Mouse (Mus musculus): ENCODE results near the gene Sgk2. TPM values are rescaled to one million over a fixed set of nuclear protein-coding genes. Genes with fewer than 3 reads are reported as not detected.

The Sgk2 gene
- polyA plus RNA-seq, 1 experiment from 2014 or later: not detected

DNA sequence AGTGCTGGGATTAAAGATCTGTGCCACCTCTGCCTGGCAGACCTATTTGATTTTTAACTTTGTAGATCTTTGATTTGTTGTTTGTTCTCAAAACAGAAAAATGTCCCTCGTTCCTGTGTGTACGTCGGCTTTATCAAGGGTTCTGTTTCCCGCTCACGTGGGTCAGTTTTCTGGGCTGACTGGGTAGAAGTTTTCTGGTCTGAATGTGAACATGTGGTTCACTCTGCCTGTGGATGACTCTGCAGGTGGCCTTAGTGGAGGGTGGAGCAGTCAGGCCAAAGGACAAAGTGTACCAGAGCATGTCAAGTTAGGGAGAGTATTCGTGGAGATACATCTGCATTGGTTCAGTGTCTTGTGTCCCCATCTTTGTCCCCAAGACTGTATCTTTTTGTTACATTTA is 2.7 kb upstream of the Sgk2 start:
- Histone ChIP-seq H3K27me3 (ENCODE audit: control insufficient read depth, insufficient read depth, low read depth, low read length) (no peaks in the 10 kb centered on the region), H3K4me3 (ENCODE audit: low read length) (no peak overlapping the region), H3K27ac (ENCODE audit: low read length) (no peak overlapping the region), H3K4me1 (replicated peaks; ENCODE audit: control insufficient read depth, insufficient read depth, low read length) (no peaks in the 10 kb centered on the region), H3K4me2 (ENCODE audit: low read depth, low read length) (no peak overlapping the region), H3K9ac (ENCODE audit: low read length) (no peak overlapping the region), H3K9me3 (ENCODE audit: control insufficient read depth, low read length) (no peaks in the 10 kb centered on the region), H3K36me3 (ENCODE audit: control insufficient read depth, insufficient read depth, low read length) (no peaks in the 10 kb centered on the region)
- 82% methylated on average over 6 of the region's 6 CpGs for WGBS
- no peak for ATAC-seq (ENCODE audit: low read depth)

DNA sequence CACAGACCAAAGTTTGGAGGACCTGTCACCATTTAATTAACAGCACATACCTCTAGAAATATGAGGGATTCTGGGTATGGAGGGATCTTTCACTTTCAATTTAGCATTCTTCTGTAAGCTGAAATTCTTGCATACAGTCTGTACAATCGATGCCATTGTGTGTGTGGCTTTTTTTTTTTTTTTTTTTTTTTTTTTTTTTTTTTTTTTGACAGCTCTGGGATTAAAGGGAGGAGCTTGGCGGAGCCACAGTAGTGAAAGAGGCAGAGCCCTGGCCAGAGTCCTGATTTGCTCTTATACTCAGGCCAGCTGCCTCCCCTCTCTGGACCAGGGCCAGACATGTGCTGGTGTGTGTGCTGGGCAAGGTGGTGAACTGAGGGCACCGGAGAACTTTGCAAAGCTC is 1.2 kb upstream of the Sgk2 start:
- Histone ChIP-seq H3K36me3 (ENCODE audit: control insufficient read depth, insufficient read depth, low read length) (no peaks in the 10 kb centered on the region), H3K4me3 (ENCODE audit: low read length) (no peak overlapping the region), H3K9ac (ENCODE audit: low read length) (no peak overlapping the region), H3K27ac (ENCODE audit: low read length) (no peak overlapping the region), H3K4me2 (ENCODE audit: low read depth, low read length) (no peak overlapping the region), H3K27me3 (ENCODE audit: control insufficient read depth, insufficient read depth, low read depth, low read length) (no peaks in the 10 kb centered on the region), H3K9me3 (ENCODE audit: control insufficient read depth, low read length) (no peaks in the 10 kb centered on the region), H3K4me1 (replicated peaks; ENCODE audit: control insufficient read depth, insufficient read depth, low read length) (no peaks in the 10 kb centered on the region)
- ATAC-seq (ENCODE audit: low read depth): peak; percentile 79
- WGBS: 35% methylated on average over 3 of the region's 3 CpGs

DNA sequence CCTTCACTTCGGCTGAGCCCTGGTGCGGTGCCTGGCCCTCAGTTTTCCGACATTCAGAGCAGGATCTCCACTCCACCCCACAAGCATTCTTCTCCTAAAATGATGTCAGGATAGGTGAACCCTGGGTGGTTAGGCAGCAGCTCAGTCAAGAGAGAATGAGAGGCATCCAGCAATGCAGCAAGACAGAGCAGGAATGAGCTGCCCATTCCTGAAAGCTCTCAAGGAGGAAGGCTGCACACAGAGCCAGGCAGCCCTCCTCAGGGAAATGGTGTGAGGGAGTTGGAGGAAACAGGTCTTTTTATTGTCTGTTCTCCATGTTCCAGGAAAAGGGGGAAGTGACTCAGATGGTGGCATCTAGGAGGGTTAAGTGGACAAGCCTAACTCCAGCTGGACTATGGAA is 366 bp upstream of the Sgk2 start:
- Histone ChIP-seq H3K4me1 (replicated peaks; ENCODE audit: control insufficient read depth, insufficient read depth, low read length) (no peaks in the 10 kb centered on the region), H3K4me2 (ENCODE audit: low read depth, low read length) (no peak overlapping the region), H3K4me3 (ENCODE audit: low read length) (no peak overlapping the region), H3K36me3 (ENCODE audit: control insufficient read depth, insufficient read depth, low read length) (no peaks in the 10 kb centered on the region), H3K27ac (ENCODE audit: low read length) (no peak overlapping the region), H3K9me3 (ENCODE audit: control insufficient read depth, low read length) (no peaks in the 10 kb centered on the region), H3K9ac (ENCODE audit: low read length) (no peak overlapping the region), H3K27me3 (ENCODE audit: control insufficient read depth, insufficient read depth, low read depth, low read length) (no peaks in the 10 kb centered on the region)
- 63% methylated on average over 3 of the region's 3 CpGs for WGBS
- ATAC-seq (ENCODE audit: low read depth): no peak

DNA sequence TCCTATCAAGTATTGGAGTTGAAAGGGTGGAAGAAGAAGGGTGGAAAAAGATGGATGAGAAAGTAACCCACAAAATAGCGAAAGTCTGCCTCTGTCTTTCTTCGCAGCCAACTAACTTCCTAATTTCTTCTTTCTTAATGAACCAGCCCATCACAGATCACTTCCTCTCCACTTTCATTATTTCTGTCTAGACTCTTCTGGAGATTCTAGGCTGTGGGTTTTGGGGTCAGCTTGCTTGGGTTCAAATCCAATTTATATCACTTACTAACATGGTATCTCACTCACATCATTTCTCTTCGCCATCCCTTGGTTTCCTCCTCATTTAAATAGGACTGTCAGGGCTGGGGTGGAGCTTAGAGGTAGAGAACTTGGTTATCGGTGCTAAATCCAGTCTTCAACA is 1.1 kb downstream of the Sgk2 start:
- Histone ChIP-seq H3K27ac (ENCODE audit: low read length) (no peak overlapping the region), H3K4me2 (ENCODE audit: low read depth, low read length) (no peak overlapping the region), H3K27me3 (ENCODE audit: control insufficient read depth, insufficient read depth, low read depth, low read length) (no peaks in the 10 kb centered on the region), H3K36me3 (ENCODE audit: control insufficient read depth, insufficient read depth, low read length) (no peaks in the 10 kb centered on the region), H3K9ac (ENCODE audit: low read length) (no peak overlapping the region), H3K9me3 (ENCODE audit: control insufficient read depth, low read length) (no peaks in the 10 kb centered on the region), H3K4me1 (replicated peaks; ENCODE audit: control insufficient read depth, insufficient read depth, low read length) (no peaks in the 10 kb centered on the region), H3K4me3 (ENCODE audit: low read length) (no peak overlapping the region)
- 79% methylated on average over 4 of the region's 4 CpGs for WGBS
- no peak for ATAC-seq (ENCODE audit: low read depth)

- Histone ChIP-seq H3K9ac (ENCODE audit: low read length) (no peak overlapping the region), H3K4me1 (replicated peaks; ENCODE audit: control insufficient read depth, insufficient read depth, low read length) (no peaks in the 10 kb centered on the region), H3K4me3 (ENCODE audit: low read length) (no peak overlapping the region), H3K27ac (ENCODE audit: low read length) (no peak overlapping the region), H3K4me2 (ENCODE audit: low read depth, low read length) (no peak overlapping the region), H3K27me3 (ENCODE audit: control insufficient read depth, insufficient read depth, low read depth, low read length) (no peaks in the 10 kb centered on the region), H3K36me3 (ENCODE audit: control insufficient read depth, insufficient read depth, low read length) (no peaks in the 10 kb centered on the region), H3K9me3 (ENCODE audit: control insufficient read depth, low read length) (no peaks in the 10 kb centered on the region)
- ATAC-seq (ENCODE audit: low read depth): 0 out of 2 replicates have a peak, but pooled peaks have one; percentile 23
- 31% methylated on average over 6 of the region's 6 CpGs for WGBS
Measured at GRCm38 (mm10) chr2:162991394-162992083, 4.4 kb downstream of the Sgk2 start.

DNA sequence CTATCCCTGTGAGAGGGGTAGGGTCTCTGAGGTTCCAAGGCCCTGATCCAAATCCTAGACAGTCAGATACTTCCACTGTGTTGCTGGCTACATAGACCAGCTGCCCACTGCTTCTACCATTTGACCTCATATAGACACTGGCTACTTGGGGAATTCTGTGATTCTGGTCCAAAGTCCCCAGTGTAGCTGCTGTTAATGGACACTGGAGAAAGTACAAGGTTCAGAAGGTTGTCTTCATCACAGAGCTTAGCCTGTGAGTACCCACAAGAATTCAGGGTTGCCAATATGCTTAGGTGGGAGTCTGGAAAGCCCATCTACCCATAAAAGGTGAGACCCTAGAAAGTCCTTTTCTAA is 4.9 kb downstream of the Sgk2 start:
- Histone ChIP-seq H3K9ac (ENCODE audit: low read length) (no peak overlapping the region), H3K27ac (ENCODE audit: low read length) (no peak overlapping the region), H3K4me1 (replicated peaks; ENCODE audit: control insufficient read depth, insufficient read depth, low read length) (no peaks in the 10 kb centered on the region), H3K4me2 (ENCODE audit: low read depth, low read length) (no peak overlapping the region), H3K9me3 (ENCODE audit: control insufficient read depth, low read length) (no peaks in the 10 kb centered on the region), H3K27me3 (ENCODE audit: control insufficient read depth, insufficient read depth, low read depth, low read length) (no peaks in the 10 kb centered on the region), H3K4me3 (ENCODE audit: low read length) (no peak overlapping the region), H3K36me3 (ENCODE audit: control insufficient read depth, insufficient read depth, low read length) (no peaks in the 10 kb centered on the region)
- ATAC-seq (ENCODE audit: low read depth): no peak

- Histone ChIP-seq H3K27ac (ENCODE audit: low read length) (no peak overlapping the region), H3K9ac (ENCODE audit: low read length) (no peak overlapping the region), H3K36me3 (ENCODE audit: control insufficient read depth, insufficient read depth, low read length) (no peaks in the 10 kb centered on the region), H3K4me2 (ENCODE audit: low read depth, low read length) (no peak overlapping the region), H3K4me1 (replicated peaks; ENCODE audit: control insufficient read depth, insufficient read depth, low read length) (no peaks in the 10 kb centered on the region), H3K27me3 (ENCODE audit: control insufficient read depth, insufficient read depth, low read depth, low read length) (no peaks in the 10 kb centered on the region), H3K9me3 (ENCODE audit: control insufficient read depth, low read length) (no peaks in the 10 kb centered on the region), H3K4me3 (ENCODE audit: low read length) (no peak overlapping the region)
- 75% methylated on average over 9 of the region's 9 CpGs for WGBS
- ATAC-seq (ENCODE audit: low read depth): no peak
Measured at GRCm38 (mm10) chr2:162993881-162994616, 6.9 kb downstream of the Sgk2 start.

DNA sequence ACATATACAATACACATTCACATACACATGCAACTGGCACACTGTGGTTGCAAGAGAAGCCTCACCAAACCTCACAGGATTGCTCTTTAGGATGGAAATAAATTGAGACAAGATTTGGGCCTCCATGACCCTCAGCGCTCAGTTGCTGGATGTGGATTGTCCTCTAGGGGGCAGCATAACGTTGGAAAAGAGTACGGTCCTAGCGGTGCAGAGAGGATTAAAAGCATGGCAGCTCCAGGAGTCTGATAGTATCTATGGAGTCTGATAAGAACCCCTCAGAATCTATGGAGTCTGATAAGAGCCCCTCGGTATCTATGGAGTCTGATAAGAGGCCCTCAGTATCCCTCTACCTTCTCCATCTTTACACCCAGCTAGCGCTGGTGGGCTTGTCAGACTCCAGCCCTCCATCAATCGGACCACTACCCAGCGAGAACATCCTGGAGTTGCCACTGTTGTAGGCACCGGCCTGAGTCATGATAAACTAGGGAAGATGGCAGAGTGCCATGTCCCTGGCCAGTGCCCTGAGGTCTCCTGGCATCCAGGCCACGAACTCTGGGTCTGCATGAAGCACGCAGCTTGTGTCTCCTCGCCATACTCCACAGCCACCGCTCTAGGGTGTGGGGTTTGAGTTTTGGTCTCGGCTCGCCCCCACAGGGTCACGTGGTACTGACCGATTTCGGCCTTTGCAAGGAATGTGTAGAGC is 11.5 kb downstream of the Sgk2 start:
- 25% methylated on average over 18 of the region's 18 CpGs for WGBS
- H3K9ac ChIP-seq (ENCODE audit: low read length): no peak overlapping the region
- peak overlapping the region; percentile 31 for H3K4me2 ChIP-seq (ENCODE audit: low read depth, low read length)
- no peaks in the 10 kb centered on the region for H3K36me3 ChIP-seq (ENCODE audit: control insufficient read depth, insufficient read depth, low read length)
- peak; percentile 79 for ATAC-seq (ENCODE audit: low read depth)
- no peak overlapping the region for H3K27ac ChIP-seq (ENCODE audit: low read length)
- no peaks in the 10 kb centered on the region for H3K27me3 ChIP-seq (ENCODE audit: control insufficient read depth, insufficient read depth, low read depth, low read length)
- no peaks in the 10 kb centered on the region for H3K4me1 ChIP-seq (replicated peaks; ENCODE audit: control insufficient read depth, insufficient read depth, low read length)
- no peaks in the 10 kb centered on the region for H3K9me3 ChIP-seq (ENCODE audit: control insufficient read depth, low read length)
- H3K4me3 ChIP-seq (ENCODE audit: low read length): peak overlapping the region; percentile 4; the same call in 1 of the 2 replicates

DNA sequence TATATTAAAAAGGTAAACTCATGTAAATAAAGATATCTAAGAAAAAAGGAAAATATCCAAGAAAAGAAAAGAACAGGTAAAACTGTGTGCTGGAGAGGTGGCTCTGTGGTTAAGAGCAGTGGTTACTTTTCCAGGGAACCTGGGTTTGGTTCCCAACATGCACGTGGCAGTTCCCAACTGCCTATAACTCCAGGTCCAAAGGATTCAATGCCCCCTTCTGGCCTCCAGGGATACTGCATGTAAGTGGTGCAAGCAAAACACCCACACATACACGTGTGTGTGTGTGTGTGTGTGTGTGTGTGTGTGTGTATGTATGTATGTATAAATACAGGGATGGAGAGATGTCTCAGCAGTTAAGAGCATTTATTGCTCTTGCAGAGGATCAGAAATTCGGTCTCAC is 12.6 kb downstream of the Sgk2 start:
- H3K4me2 ChIP-seq (ENCODE audit: low read depth, low read length): no peak overlapping the region
- no peak overlapping the region for H3K27ac ChIP-seq (ENCODE audit: low read length)
- 26% methylated on average over 3 of the region's 3 CpGs for WGBS
- no peak overlapping the region for H3K4me3 ChIP-seq (ENCODE audit: low read length)
- H3K9me3 ChIP-seq (ENCODE audit: control insufficient read depth, low read length): no peaks in the 10 kb centered on the region
- no peaks in the 10 kb centered on the region for H3K27me3 ChIP-seq (ENCODE audit: control insufficient read depth, insufficient read depth, low read depth, low read length)
- H3K4me1 ChIP-seq (replicated peaks; ENCODE audit: control insufficient read depth, insufficient read depth, low read length): no peaks in the 10 kb centered on the region
- H3K36me3 ChIP-seq (ENCODE audit: control insufficient read depth, insufficient read depth, low read length): no peaks in the 10 kb centered on the region
- ATAC-seq (ENCODE audit: low read depth): no peak
- no peak overlapping the region for H3K9ac ChIP-seq (ENCODE audit: low read length)

Measured in lung, embryonic 16.5 days (tissue).